46 mouse cellular contexts compared by ENCODE assay signal in the genomic region with DNA sequence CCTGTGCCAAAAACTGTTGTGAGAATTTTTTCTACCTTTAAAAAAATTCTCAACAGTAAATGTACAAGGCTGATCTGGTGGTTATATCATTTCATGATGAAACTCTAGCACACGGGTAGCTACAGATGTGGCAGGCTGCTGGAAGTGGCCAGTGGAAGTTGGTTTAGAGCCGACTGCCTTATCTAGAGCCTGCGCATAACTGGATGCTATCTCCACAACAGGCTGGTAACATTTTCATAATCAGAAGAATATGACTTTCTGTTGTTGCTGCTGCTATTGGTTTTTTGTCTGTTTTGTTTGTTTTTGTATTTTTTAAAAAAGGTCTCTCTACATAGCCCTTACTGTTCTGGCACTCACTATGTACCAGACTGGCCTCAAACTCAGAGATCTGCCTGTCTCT. TPM values are rescaled to one million over a fixed set of nuclear protein-coding genes. Genes with fewer than 3 reads are reported as not detected.
"Had no signal": no experiment of that assay in that cellular context is flagged by ENCODE, and none has a peak within 500 bp of the region (broad histone marks: within the 10 kb centered on the region; RNA-seq: fewer than 3 reads in every experiment).

No protein-coding gene starts in this region.

- H3K27ac ChIP-seq: heart, embryonic 13.5 days; heart, embryonic 15.5 days; hindbrain, embryonic 12.5 days; hindbrain, embryonic 13.5 days; hindbrain, embryonic 14.5 days; hindbrain, embryonic 15.5 days; hindbrain, postnatal 0 days; intestine, embryonic 15.5 days; kidney, postnatal 0 days had no signal

- ATAC-seq: hindbrain, postnatal 0 days; inflammation-experienced regulatory T-cells, adult 6 months; intestine, embryonic 15.5 days; intestine, embryonic 16.5 days; intestine, postnatal 0 days had no signal

- H3K9ac ChIP-seq: heart, embryonic 15.5 days; hindbrain, embryonic 12.5 days; hindbrain, embryonic 14.5 days; hindbrain, embryonic 15.5 days; intestine, embryonic 15.5 days; kidney, embryonic 15.5 days had no signal

- H3K4me2 ChIP-seq: hindbrain, embryonic 14.5 days had no signal

- DNase-seq: heart, postnatal 10 days; heart, postnatal 14 days; heart, postnatal 36 days; heart, postnatal 4 days; kidney, adult 11 months; kidney, adult 18-20 months; kidney, adult 2 months; kidney, adult 8-10 months; kidney, adult 9 months; kidney, postnatal 10 days; kidney, postnatal 14 days; kidney, postnatal 25 days; kidney, postnatal 36 days; kidney, postnatal 4 days; layer of hippocampus, adult 9-11 months; layer of hippocampus, postnatal 36 days had no signal

- H3K9me3 ChIP-seq: heart, embryonic 10.5 days; heart, embryonic 12.5 days; heart, embryonic 13.5 days; heart, embryonic 15.5 days; hindbrain, embryonic 10.5 days; hindbrain, embryonic 12.5 days; hindbrain, embryonic 13.5 days; hindbrain, embryonic 15.5 days; intestine, embryonic 15.5 days; kidney, embryonic 15.5 days had no signal

- H3K4me3 ChIP-seq: heart, embryonic 15.5 days; hindbrain, embryonic 12.5 days; hindbrain, embryonic 13.5 days; hindbrain, embryonic 15.5 days; layer of hippocampus, adult 2 months had no signal

- H3K27me3 ChIP-seq: intestine, embryonic 15.5 days had no signal

RNA-seq across cellular contexts. Expression of a gene that starts 30.3 kb away (rescaled TPM):
- total RNA-seq: heart, postnatal 36 days; hematopoietic stem cell, adult 5-6 weeks had no signal
- polyA plus RNA-seq: hindbrain, embryonic 10.5 days; inflammation-experienced regulatory T-cells, adult 6 months had no signal

RNA-seq across cellular contexts. Expression of a gene that starts 35.5 kb away (rescaled TPM):
- total RNA-seq: heart, postnatal 10 days; heart, postnatal 14 days; heart, postnatal 25 days; heart, postnatal 36 days; heart, postnatal 4 days; hematopoietic stem cell, adult 5-6 weeks; hindbrain, postnatal 0 days; layer of hippocampus, adult 18-20 months; layer of hippocampus, adult 8-10 months; layer of hippocampus, postnatal 14 days; layer of hippocampus, postnatal 25 days; layer of hippocampus, postnatal 36 days; left cerebral cortex, adult 18-20 months had no signal
- polyA plus RNA-seq: heart, embryonic 10.5 days; heart, embryonic 14.5 days; heart, embryonic 15.5 days; heart, embryonic 16.5 days; heart, postnatal 0 days; hindbrain, embryonic 14.5 days; hindbrain, embryonic 15.5 days; hindbrain, postnatal 0 days; intestine, embryonic 15.5 days; intestine, embryonic 16.5 days; intestine, postnatal 0 days; kidney, adult 2 months; kidney, embryonic 14.5 days; kidney, embryonic 15.5 days; kidney, embryonic 16.5 days; kidney, postnatal 0 days; large intestine, adult 2 months had no signal
